Mouse (Mus musculus): ENCODE data around the gene Abcg5. TPM values are rescaled to one million over a fixed set of nuclear protein-coding genes. Genes with fewer than 3 reads are reported as not detected.
A peak's percentile ranks its signal among the peaks of the same experiment; 100 is the strongest.

Abcg5 gene
- total and polyA plus RNA-seq, 3 experiments, result not detected

DNA sequence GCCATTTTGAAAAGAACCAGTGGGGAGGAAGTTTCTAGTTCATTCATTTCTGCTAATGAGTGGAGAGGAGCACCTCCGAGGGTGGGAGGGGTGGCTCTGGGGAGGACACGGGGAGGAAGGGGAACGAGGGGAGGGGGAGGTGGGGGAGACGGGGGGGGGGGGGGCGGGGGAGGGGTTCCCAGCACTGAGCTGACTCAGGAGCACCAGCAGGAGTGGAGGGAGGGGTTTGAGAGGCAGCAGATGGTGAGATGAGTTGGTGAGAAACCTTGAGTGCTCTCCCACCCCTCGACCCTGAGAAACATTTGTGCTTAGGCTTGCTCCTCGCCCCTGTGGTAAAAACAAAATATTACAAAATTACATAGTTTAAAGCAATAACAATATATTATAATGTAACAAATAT, 36.9 kb downstream of the Abcg5 start:
- Histone ChIP-seq H3K27me3 (ENCODE audit: control insufficient read depth in 1 of 2, insufficient read depth in 2 of 2, low read length in 2 of 2) (no peaks in the 10 kb centered on the region; a peak in 1 of 4 replicates), H3K36me3 (ENCODE audit: control insufficient read depth in 1 of 2, insufficient read depth in 2 of 2, low read length in 2 of 2) (peaks cover 0 to 12% of the 10 kb centered on the region in 2 experiments; a peak in 2 of 4 replicates), H3K4me1 (ENCODE audit: control insufficient read depth in 1 of 2, insufficient read depth in 2 of 2, low read length in 2 of 2) (peaks cover 13% of the 10 kb centered on the region in 2 experiments), H3K9me3 (replicated peaks; ENCODE audit: insufficient read depth, low read length) (no peaks in the 10 kb centered on the region), H3K27ac (ENCODE audit: control insufficient read depth, low read depth, low read length) (peak overlapping the region; percentile 37), H3K79me2 (ENCODE audit: control insufficient read depth, insufficient read depth, low read length, poor library complexity) (no peaks in the 10 kb centered on the region), H3K9ac (ENCODE audit: control insufficient read depth, low read depth, low read length, poor library complexity, severe bottlenecking) (no peak overlapping the region), H3K4me3 (ENCODE audit: control insufficient read depth in 1 of 2, insufficient read depth in 1 of 2, low read depth in 2 of 2, low read length in 2 of 2) (no peak overlapping the region)
- no peak for DNase-seq (ENCODE audit: low read depth, low spot score)
- TF ChIP-seq SIN3A (IDR thresholded peaks at IDR 0.05; ENCODE audit: low read length) (no peak), MYB (IDR thresholded peaks at IDR 0.05; ENCODE audit: low read depth, low read length) (no peak), ZMIZ1 (IDR thresholded peaks at IDR 0.05; ENCODE audit: low read depth, low read length) (no peak), NRF1 (IDR thresholded peaks at IDR 0.05; ENCODE audit: insufficient read depth, low read depth, low read length, poor library complexity, severe bottlenecking) (no peak), CHD1 (IDR thresholded peaks at IDR 0.05; ENCODE audit: low read depth, low read length) (no peak), TBP (IDR thresholded peaks at IDR 0.05; ENCODE audit: low read depth, low read length) (no peak), TAL1 (IDR thresholded peaks at IDR 0.05; ENCODE audit: low read length) (no peak), GABPA (IDR thresholded peaks at IDR 0.05; ENCODE audit: low read depth, low read length) (no peak), SMC3 (IDR thresholded peaks at IDR 0.05; ENCODE audit: low read depth, low read length) (no peak), EP300 (IDR thresholded peaks at IDR 0.05; ENCODE audit: low read depth in 1 of 2, low read length in 2 of 2) (no peak), BHLHE40 (IDR thresholded peaks at IDR 0.05; ENCODE audit: borderline replicate concordance, low read depth, low read length) (no peak), POLR2AphosphoS5 (IDR thresholded peaks at IDR 0.05; ENCODE audit: borderline replicate concordance, low read depth, low read length) (no peak), MXI1 (IDR thresholded peaks at IDR 0.05; ENCODE audit: low read depth, low read length) (no peak), MEF2A (IDR thresholded peaks at IDR 0.05; ENCODE audit: extremely low read depth, insufficient replicate concordance, low read depth, low read length, poor library complexity, severe bottlenecking) (no peak)

DNA sequence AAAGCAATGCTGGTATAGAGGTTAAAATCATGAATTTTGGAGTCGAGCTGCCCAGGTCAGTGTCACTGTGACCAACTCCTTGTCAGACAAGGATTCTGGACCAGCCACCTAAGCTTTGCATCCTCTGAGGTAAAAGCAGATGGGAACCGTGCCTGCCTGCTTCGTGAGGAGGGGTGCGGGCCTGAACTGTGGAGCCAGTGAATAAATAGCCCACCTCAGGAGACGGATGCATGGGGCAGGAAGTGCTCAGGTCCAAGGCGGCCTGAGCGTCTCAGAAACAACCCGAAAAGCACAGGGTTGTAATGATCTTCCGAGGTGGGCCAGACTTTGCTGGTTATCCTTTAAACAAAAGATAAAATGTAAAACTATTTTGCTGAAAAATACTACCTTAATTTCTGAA, 37.7 kb downstream of the Abcg5 start:
- DNase-seq (ENCODE audit: low read depth, low spot score), result no peak
- Histone ChIP-seq H3K27me3 (ENCODE audit: control insufficient read depth in 1 of 2, insufficient read depth in 2 of 2, low read length in 2 of 2) (no peaks in the 10 kb centered on the region; a peak in 1 of 4 replicates), H3K4me1 (ENCODE audit: control insufficient read depth in 1 of 2, insufficient read depth in 2 of 2, low read length in 2 of 2) (peaks cover 13% of the 10 kb centered on the region in 2 experiments), H3K4me3 (ENCODE audit: control insufficient read depth in 1 of 2, insufficient read depth in 1 of 2, low read depth in 2 of 2, low read length in 2 of 2) (no peak overlapping the region), H3K79me2 (ENCODE audit: control insufficient read depth, insufficient read depth, low read length, poor library complexity) (no peaks in the 10 kb centered on the region), H3K36me3 (ENCODE audit: control insufficient read depth in 1 of 2, insufficient read depth in 2 of 2, low read length in 2 of 2) (peaks cover 0 to 12% of the 10 kb centered on the region in 2 experiments; a peak in 2 of 4 replicates), H3K27ac (ENCODE audit: control insufficient read depth, low read depth, low read length) (no peak overlapping the region; the same call in 1 of the 2 replicates), H3K9ac (ENCODE audit: control insufficient read depth, low read depth, low read length, poor library complexity, severe bottlenecking) (no peak overlapping the region), H3K9me3 (replicated peaks; ENCODE audit: insufficient read depth, low read length) (no peaks in the 10 kb centered on the region)
- TF ChIP-seq MAZ (IDR thresholded peaks at IDR 0.05; ENCODE audit: low read depth, low read length), result no peak
- no peak for TF ChIP-seq KAT2A (conservative IDR thresholded peaks at IDR 0.05; ENCODE audit: low read depth, low read length)
- no peak for TF ChIP-seq POLR2AphosphoS5 (IDR thresholded peaks at IDR 0.05; ENCODE audit: borderline replicate concordance, low read depth, low read length)
- no peak for TF ChIP-seq MAFK (IDR thresholded peaks at IDR 0.05; ENCODE audit: borderline replicate concordance, low read depth, low read length)
- no peak for TF ChIP-seq SIN3A (IDR thresholded peaks at IDR 0.05; ENCODE audit: low read length)
- TF ChIP-seq MXI1 (IDR thresholded peaks at IDR 0.05; ENCODE audit: low read depth, low read length), result no peak
- no peak for TF ChIP-seq CTCF (IDR thresholded peaks at IDR 0.05 in 2 of 3, conservative IDR thresholded peaks at IDR 0.05 in 1 of 3; ENCODE audit: control insufficient read depth in 1 of 3, insufficient read depth in 1 of 3, low read depth in 2 of 3, low read length in 3 of 3, poor library complexity in 1 of 3, severe bottlenecking in 1 of 3)

All from MEL (cell line).